Mouse (Mus musculus) hindbrain, embryonic 11.5 days (tissue): ENCODE results near the gene Pax2. TPM values are rescaled to one million over a fixed set of nuclear protein-coding genes. Genes with fewer than 3 reads are reported as not detected.

Experiments used
- ATAC-seq: fragments of 200-750 bp; cut with Nextera tagmentation; 2 replicates; pipeline ENCODE4 v1.8.0; 2017; ENCODE audit warnings: mild to moderate bottlenecking, moderate TSS enrichment, moderate library complexity; ENCODE audit not compliant: low FRiP score
- DNase-seq: peaks from one replicate; pipeline ENCODE4 v3.0.0-alpha.2; 2015; ENCODE audit warnings: low spot score
- H3K27ac ChIP-seq: fragments of 300-500 bp; sonication (generic); 2 replicates; pipeline ENCODE4 v1.5.1; 2014; ENCODE audit warnings: mild to moderate bottlenecking, low read depth, low read length
- H3K27me3 ChIP-seq: fragments of 300-500 bp; sonication (generic); 2 replicates; pipeline ENCODE4 v1.6.1; 2014; ENCODE audit warnings: mild to moderate bottlenecking, low read length, moderate library complexity, mixed read lengths; ENCODE audit not compliant: control insufficient read depth, insufficient read depth
- H3K36me3 ChIP-seq: fragments of 300-500 bp; sonication (generic); 2 replicates; pipeline ENCODE4 v1.6.1; 2014; ENCODE audit warnings: mild to moderate bottlenecking, low read length, moderate library complexity, mixed read lengths; ENCODE audit not compliant: control insufficient read depth, insufficient read depth
- H3K4me1 ChIP-seq: fragments of 300-500 bp; sonication (generic); replicated peaks from 2 replicates; pipeline ENCODE4 v1.6.1; 2014; ENCODE audit warnings: low read length, mixed read lengths; ENCODE audit not compliant: control insufficient read depth, insufficient read depth
- H3K4me2 ChIP-seq: fragments of 300-500 bp; sonication (generic); replicated peaks from 2 replicates; pipeline ENCODE4 v1.6.1; 2014; ENCODE audit warnings: mild to moderate bottlenecking, low read depth, low read length
- H3K4me3 ChIP-seq: fragments of 300-500 bp; sonication (generic); 2 replicates; pipeline ENCODE4 v1.5.1; 2014; ENCODE audit warnings: low read depth, low read length
- H3K9ac ChIP-seq: fragments of 300-500 bp; sonication (generic); 2 replicates; pipeline ENCODE4 v1.6.1; 2014; ENCODE audit warnings: low read depth, low read length
- H3K9me3 ChIP-seq: fragments of 300-500 bp; sonication (generic); 2 replicates; pipeline ENCODE4 v1.6.1; 2016; ENCODE audit warnings: low read length; ENCODE audit not compliant: control insufficient read depth
- WGBS: fragments of 180-500 bp; shearing (Covaris S2); extraction: QIAGEN DNeasy Blood & Tissue Kit; methylation state at CpG from one replicate; pipeline ENCODE4 v1.1.7; 2014; 5-methylcytosine and 5-hydroxymethylcytosine counted together
- polyA plus RNA-seq: library from polyadenylated mRNA; unstranded; fragments of >200 nt; fragmentation: Nextera tagmentation; extraction: Ambion mirVana; gene quantifications from 2 replicates; pipeline ENCODE4 v1.2.1, GENCODE M21; 2014

The Pax2 gene
- polyA plus RNA-seq, 1 experiment from 2014 or later, result 11.1 TPM

DNA sequence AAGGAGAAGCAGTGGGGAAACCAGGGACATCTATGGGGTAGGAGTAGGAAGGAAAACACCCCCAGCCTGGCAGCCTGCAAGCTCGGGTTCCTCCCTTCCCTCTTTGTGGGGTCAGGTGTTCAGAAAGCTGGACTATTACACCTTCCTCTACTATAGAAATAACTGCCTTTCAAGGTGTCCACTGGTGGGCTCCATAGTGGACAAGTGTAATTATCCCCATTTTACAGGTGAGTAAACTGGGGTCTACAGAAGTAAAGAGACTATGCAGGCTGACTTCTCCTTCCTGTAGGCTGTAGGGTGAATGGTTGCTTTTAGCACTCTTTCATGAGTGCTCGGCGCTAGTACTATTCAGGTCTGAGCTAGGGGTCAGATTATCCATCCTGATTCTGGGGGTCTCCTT, 4.3 kb upstream of the Pax2 start:
- ATAC-seq (no peak), DNase-seq (peak; percentile 48)
- no peaks in the 10 kb centered on the region for H3K9me3 ChIP-seq
- H3K27me3 ChIP-seq, result peaks cover 95% of the 10 kb centered on the region
- H3K4me2 ChIP-seq, result no peak overlapping the region
- 3% methylated on average over 3 of the region's 3 CpGs for WGBS
- no peak overlapping the region; the same call in 1 of the 2 replicates for H3K4me3 ChIP-seq
- 0 out of 2 replicates have a peak overlapping the region, but pooled peaks have one; percentile 61 for H3K27ac ChIP-seq
- no peak overlapping the region for H3K9ac ChIP-seq
- no peaks in the 10 kb centered on the region for H3K36me3 ChIP-seq
- peaks cover 15% of the 10 kb centered on the region; the same call in 1 of the 2 replicates for H3K4me1 ChIP-seq

DNA sequence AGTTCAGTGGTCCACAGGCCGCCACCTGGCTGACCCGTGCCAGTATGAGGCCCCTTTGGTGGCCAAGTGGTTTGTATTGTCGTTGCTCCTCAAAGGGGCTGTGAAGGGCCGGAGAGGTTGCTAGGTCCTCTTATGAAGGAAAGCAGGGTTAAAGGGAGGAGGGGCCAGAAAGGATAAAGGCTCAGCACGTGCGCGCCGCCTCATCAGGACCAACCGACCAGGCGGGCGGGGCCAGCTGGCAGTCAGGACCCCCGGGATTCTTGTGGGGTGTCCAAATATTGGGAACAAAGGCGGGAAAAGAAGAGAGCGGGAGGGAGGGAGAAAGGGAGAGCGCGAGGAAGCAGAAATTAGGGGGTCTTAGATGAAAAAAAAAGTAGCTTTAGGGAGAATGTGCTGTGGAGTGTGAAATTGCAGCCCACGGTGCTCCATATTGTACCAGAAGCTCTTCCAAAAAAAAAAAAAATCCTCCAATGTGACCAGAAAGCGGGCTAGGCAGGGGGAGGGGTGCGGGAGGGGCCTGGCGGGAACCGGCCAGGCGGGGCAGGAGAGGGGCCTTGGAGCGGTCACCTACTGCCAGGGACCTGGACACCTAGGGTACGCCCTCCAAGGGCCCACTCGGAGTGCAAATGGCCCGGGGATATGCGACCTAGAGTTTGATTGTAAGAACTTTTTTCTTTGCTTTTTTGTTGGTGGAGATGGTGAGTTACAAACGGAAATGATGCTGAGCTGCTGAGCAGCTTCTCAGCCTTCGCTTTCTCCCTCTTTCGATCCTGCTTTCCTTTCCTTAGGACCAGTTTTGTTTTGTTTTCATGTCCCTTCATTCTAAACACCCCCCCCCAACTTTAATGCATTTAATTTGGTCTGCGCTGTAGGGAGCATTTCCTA, 3.5 kb upstream of the Pax2 start:
- H3K9ac ChIP-seq, result no peak overlapping the region
- ATAC-seq (no peak), DNase-seq (peak; percentile 52)
- H3K4me2 ChIP-seq, result 0 out of 2 replicates have a peak overlapping the region, but pooled peaks have one; percentile 14
- peaks cover 96% of the 10 kb centered on the region for H3K27me3 ChIP-seq
- no peaks in the 10 kb centered on the region for H3K36me3 ChIP-seq
- no peak overlapping the region; the same call in 1 of the 2 replicates for H3K4me3 ChIP-seq
- H3K9me3 ChIP-seq, result no peaks in the 10 kb centered on the region
- peaks cover 22% of the 10 kb centered on the region for H3K4me1 ChIP-seq
- H3K27ac ChIP-seq, result peak overlapping the region; percentile 61; the same call in 1 of the 2 replicates
- WGBS, result 1% methylated on average over 31 of the region's 31 CpGs

DNA sequence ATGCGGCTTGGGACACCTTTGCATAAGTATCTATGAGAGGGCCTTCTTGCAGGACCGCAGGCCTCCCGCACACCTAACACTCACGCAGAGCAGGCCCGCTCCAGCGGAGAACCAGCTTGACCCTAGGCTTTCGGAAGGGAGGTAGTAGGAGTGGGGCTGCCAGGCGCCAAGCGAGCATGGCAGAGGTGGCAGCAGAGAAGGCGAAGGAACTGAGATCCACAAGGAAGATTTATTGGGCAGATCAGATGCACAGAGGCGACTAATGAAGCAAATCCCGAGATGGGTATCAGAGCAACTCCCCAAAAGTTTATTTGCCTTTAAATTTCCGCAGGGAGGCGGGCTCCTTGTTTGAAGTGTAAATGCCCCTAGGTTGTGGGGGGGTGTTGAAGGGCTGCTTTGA, 2.5 kb upstream of the Pax2 start:
- Histone ChIP-seq H3K4me2 (no peak overlapping the region), H3K4me3 (no peak overlapping the region), H3K36me3 (no peaks in the 10 kb centered on the region), H3K9ac (no peak overlapping the region), H3K27me3 (peaks cover 93% of the 10 kb centered on the region), H3K27ac (peak overlapping the region; percentile 36), H3K4me1 (peaks cover 22% of the 10 kb centered on the region), H3K9me3 (no peaks in the 10 kb centered on the region)
- WGBS, result 1% methylated on average over 14 of the region's 14 CpGs
- no peak for ATAC-seq
- DNase-seq, result peak; percentile 49

DNA sequence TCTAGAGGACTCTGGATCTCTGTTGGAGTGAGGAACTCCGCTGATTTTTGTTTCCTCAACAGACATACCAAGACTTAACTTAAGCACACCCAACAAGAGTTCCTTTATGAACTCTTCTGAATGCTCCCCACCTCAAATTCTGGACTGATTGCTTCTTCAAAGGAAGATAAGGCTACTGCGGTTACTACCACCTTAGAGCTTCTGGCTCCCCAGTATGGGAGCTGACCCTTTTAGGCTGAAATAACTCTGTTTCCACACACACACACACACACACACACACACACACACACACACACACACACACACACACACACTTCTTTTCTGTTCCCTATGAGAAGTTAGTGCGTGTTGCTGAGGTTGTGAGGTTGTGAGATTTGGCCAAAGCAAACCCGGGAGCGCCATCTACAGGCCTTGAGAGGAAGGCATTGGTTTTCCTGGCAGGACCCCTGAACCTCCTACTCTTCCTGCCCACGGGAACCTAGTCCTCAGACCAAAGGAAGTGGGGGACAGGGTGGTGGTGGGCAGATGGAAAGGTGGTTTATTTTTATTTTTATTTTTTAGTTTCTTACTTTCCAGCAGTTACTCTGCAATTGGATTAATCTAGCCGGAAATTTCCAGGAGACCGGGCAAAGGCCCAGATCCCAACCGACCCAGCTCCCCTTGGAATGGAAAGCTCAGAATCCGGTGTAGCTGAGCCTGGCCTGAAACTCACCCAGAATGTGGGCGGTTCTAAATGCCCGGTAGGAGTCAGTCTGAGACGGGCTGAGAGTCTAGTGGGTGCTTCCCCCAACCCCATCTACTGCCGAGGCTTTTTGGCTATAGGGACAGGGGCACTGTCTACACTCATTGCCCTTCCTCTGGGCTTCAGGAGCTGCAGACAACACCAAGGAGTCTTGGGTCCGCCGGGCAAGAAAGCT, 1.1 kb upstream of the Pax2 start:
- DNase-seq, result peak; percentile 88
- H3K4me2 ChIP-seq, result peak overlapping the region; percentile 89
- H3K9me3 ChIP-seq, result no peaks in the 10 kb centered on the region
- H3K27me3 ChIP-seq, result peaks cover 89% of the 10 kb centered on the region
- H3K4me1 ChIP-seq, result peaks cover 26% of the 10 kb centered on the region
- H3K36me3 ChIP-seq, result no peaks in the 10 kb centered on the region
- no peak overlapping the region for H3K4me3 ChIP-seq
- H3K27ac ChIP-seq, result 0 out of 2 replicates have a peak overlapping the region, but pooled peaks have one; percentile 44
- 0 out of 2 replicates have a peak overlapping the region, but pooled peaks have one; percentile 25 for H3K9ac ChIP-seq
- WGBS, result 1% methylated on average over 16 of the region's 16 CpGs
- no peak for ATAC-seq

DNA sequence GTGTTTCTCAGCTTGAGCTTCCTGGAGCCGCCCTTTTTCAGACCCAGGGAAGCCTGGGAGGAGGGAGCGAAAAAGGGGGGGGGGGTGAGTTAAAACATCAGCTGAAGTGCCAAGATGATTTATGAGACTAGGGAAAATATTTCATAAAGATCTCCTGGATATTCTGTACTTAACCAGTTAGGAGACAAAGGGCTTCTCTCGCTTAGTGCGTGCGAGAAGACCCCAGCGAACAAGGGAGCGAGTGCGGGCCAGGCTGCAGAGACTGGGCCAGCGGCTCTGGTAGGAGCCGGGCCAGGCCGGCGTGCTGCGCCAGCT, 510 bp upstream of the Pax2 start:
- ATAC-seq (peak; percentile 10; the same call in 1 of the 2 replicates), DNase-seq (peak; percentile 65)
- Histone ChIP-seq H3K4me2 (peak overlapping the region; percentile 89), H3K4me1 (peaks cover 25% of the 10 kb centered on the region), H3K27me3 (peaks cover 89% of the 10 kb centered on the region), H3K4me3 (peak overlapping the region; percentile 48), H3K36me3 (no peaks in the 10 kb centered on the region), H3K9ac (peak overlapping the region; percentile 60), H3K9me3 (no peaks in the 10 kb centered on the region), H3K27ac (peak overlapping the region; percentile 89)
- WGBS, result under 1% methylated on average over 13 of the region's 13 CpGs

DNA sequence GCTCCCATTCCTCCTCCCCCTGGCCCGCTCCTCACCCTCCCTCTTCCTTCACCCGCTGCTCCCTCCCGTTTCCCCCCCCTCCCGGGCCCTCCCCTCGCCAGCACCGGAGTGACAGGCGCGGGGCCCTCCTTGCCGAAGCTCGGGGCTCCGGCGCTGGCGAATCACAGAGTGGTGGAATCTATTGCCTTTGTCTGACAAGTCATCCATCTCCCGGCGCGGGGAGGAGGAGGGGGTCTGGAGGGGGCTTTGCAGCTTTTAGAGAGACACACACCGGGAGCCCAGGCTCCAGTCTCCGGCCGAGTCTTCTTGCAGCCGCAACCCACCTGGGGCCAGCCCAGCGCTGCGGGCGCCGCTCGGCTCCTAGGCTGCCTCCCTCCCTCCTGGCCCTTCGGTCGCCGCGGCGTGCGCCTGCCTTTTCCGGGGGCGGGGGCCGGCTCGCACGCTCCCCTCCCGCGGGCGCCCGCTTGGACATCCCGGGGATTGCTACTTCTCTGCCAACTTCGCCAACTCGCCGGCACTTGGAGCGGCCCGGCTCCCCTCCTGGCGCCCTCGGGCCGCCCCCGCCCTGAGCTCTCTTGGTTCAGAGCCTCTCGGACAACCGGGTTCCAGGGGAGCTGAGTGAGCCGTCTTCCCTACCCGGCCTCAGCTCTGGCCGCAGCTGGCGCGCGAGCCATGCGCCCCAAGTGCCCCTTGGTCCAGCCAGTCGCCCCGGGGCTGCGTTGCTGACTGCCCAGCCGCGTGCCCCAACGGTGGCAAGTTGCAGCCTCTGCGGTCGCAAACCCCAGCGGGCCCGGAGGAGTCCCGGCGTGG, 781 bp downstream of the Pax2 start:
- ATAC-seq, result peak; percentile 87
- peak overlapping the region; percentile 89 for H3K27ac ChIP-seq

DNA sequence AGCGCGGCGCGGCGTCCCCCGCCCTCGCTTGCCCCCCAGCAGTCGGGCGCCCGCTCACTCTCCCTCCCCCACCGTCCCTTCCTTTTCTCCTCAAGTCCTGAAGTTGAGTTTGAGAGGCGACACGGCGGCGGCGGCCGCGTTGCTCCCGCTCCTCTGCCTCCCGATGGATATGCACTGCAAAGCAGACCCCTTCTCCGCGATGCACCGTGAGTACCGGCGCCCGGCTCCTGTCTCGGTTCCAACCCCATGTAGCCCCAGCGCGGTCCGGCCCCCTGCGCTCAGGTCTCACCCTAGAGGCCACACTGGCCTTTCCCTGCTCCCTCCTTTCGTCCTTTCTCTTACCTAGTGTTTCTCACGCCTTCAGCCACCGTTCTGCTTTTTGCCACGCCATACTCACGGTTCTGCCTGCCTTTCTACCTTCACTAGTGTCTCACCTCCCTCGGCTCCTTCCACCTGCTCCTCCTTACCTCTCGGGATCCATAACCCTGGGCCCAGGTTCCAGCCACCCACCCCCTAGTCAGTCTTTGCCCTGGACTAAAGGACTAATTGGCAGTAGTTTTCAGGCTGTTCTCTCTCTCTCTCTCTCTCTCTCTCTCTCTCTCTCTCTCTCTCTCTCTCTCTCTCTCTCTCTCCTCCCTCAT, 1.5 kb downstream of the Pax2 start:
- H3K27ac ChIP-seq, result peak overlapping the region; percentile 79
- DNase-seq, result peak; percentile 72

More for the DNA sequence above, 781 bp downstream of the Pax2 start:
- Histone ChIP-seq H3K27me3 (peaks cover 88% of the 10 kb centered on the region), H3K4me2 (peak overlapping the region; percentile 89), H3K4me3 (peak overlapping the region; percentile 48), H3K9me3 (no peaks in the 10 kb centered on the region), H3K36me3 (no peaks in the 10 kb centered on the region), H3K9ac (peak overlapping the region; percentile 60), H3K4me1 (peaks cover 23% of the 10 kb centered on the region)
- peak; percentile 81 for DNase-seq
- under 1% methylated on average over 69 of the region's 71 CpGs for WGBS

More for the DNA sequence above, 1.5 kb downstream of the Pax2 start:
- Histone ChIP-seq H3K4me3 (peak overlapping the region; percentile 48), H3K27me3 (peaks cover 88% of the 10 kb centered on the region), H3K36me3 (no peaks in the 10 kb centered on the region), H3K4me2 (peak overlapping the region; percentile 89), H3K9me3 (no peaks in the 10 kb centered on the region), H3K4me1 (peaks cover 21% of the 10 kb centered on the region), H3K9ac (peak overlapping the region; percentile 60)
- ATAC-seq, result no peak
- under 1% methylated on average over 38 of the region's 38 CpGs for WGBS
